Mouse (Mus musculus) myocyte (in vitro differentiated cells): Measurements from ENCODE around the gene Pappa2.

Experiments used
- CEBPB ChIP-seq: IDR thresholded peaks from 2 replicates; pipeline ENCODE4 v1.6.1; 2011; ENCODE audit warnings: mild to moderate bottlenecking, moderate library complexity; ENCODE audit not compliant: poor library complexity, insufficient read depth, severe bottlenecking
- E2F4 ChIP-seq: IDR thresholded peaks from one replicate; pipeline ENCODE4 v1.6.1; 2011; ENCODE audit warnings: mild to moderate bottlenecking, control low read depth, moderate library complexity; ENCODE audit not compliant: insufficient read depth
- MAX ChIP-seq: IDR thresholded peaks from one replicate; pipeline ENCODE4 v1.6.1; 2011; ENCODE audit warnings: low read depth, mild to moderate bottlenecking, control low read depth
- MYOD1 ChIP-seq, 3 experiments: IDR thresholded peaks; one replicate each; pipeline ENCODE4 v1.6.1; 2011; ENCODE audit warnings: control low read depth in 2 of 3, low read depth in 2 of 3, mild to moderate bottlenecking in 2 of 3, moderate library complexity in 1 of 3; ENCODE audit not compliant: insufficient read length in 2 of 3, control insufficient read depth in 1 of 3
- MYOG ChIP-seq, 3 experiments: IDR thresholded peaks; one replicate each; pipeline ENCODE4 v1.6.1; 2011; ENCODE audit warnings: control low read depth in 2 of 3, low read depth in 2 of 3, mild to moderate bottlenecking in 2 of 3; ENCODE audit not compliant: insufficient read length in 2 of 3, control insufficient read depth in 1 of 3, insufficient read depth in 1 of 3
- POLR2A ChIP-seq: IDR thresholded peaks from one replicate; pipeline ENCODE4 v1.6.1; 2011; ENCODE audit warnings: low read depth, mild to moderate bottlenecking, control low read depth, moderate library complexity; ENCODE audit not compliant: insufficient read length
- POLR2AphosphoS2 ChIP-seq: IDR thresholded peaks from one replicate; pipeline ENCODE4 v1.6.1; 2011; ENCODE audit warnings: low read depth, control low read depth; ENCODE audit not compliant: insufficient read length
- REST ChIP-seq: IDR thresholded peaks from one replicate; pipeline ENCODE4 v1.6.1; 2011; ENCODE audit warnings: mild to moderate bottlenecking, control low read depth, moderate library complexity; ENCODE audit not compliant: insufficient read depth, insufficient read length
- SRF ChIP-seq: IDR thresholded peaks from one replicate; pipeline ENCODE4 v1.6.1; 2011; ENCODE audit warnings: low read depth; ENCODE audit not compliant: control insufficient read depth, insufficient read length
- TCF12 ChIP-seq: IDR thresholded peaks from one replicate; pipeline ENCODE4 v1.6.1; 2011; ENCODE audit warnings: mild to moderate bottlenecking, control low read depth; ENCODE audit not compliant: poor library complexity, insufficient read depth, severe bottlenecking
- TCF3 ChIP-seq: IDR thresholded peaks from one replicate; pipeline ENCODE4 v1.6.1; 2011; ENCODE audit warnings: low read depth, control low read depth; ENCODE audit not compliant: insufficient read length
- USF1 ChIP-seq: IDR thresholded peaks from one replicate; pipeline ENCODE4 v1.6.1; 2011; ENCODE audit warnings: low read depth, mild to moderate bottlenecking, control low read depth, moderate library complexity

GRCm38 (mm10) chr1:158942864-158943263 is 37.4 kb downstream of the Pappa2 start:
- TF ChIP-seq REST (no peak), MAX (no peak), CEBPB (no peak), POLR2A (no peak), TCF12 (no peak), E2F4 (no peak), USF1 (no peak), POLR2AphosphoS2 (no peak), TCF3 (no peak), MYOG (IDR thresholded peaks at IDR 0.05; ENCODE audit: control insufficient read depth in 1 of 3, insufficient read depth in 1 of 3, insufficient read length in 2 of 3, low read depth in 2 of 3) (no peak), MYOD1 (IDR thresholded peaks at IDR 0.05; ENCODE audit: control insufficient read depth in 1 of 3, insufficient read length in 2 of 3, low read depth in 2 of 3) (no peak), SRF (no peak)
